Mouse (Mus musculus) lung, embryonic 16.5 days (tissue): Measurements from ENCODE around the gene Rgl1. TPM values are rescaled to one million over a fixed set of nuclear protein-coding genes. Genes with fewer than 3 reads are reported as not detected.

ENCODE experiments used
- ATAC-seq: fragments of 200-750 bp; cut with Nextera tagmentation; 2 replicates; pipeline ENCODE4 v1.8.0; 2017; ENCODE audit warnings: low read depth, mild to moderate bottlenecking, moderate library complexity
- H3K27ac ChIP-seq: fragments of 300-500 bp; sonication (generic); 2 replicates; pipeline ENCODE4 v1.5.1; 2014; ENCODE audit warnings: mild to moderate bottlenecking, control low read depth, low read length
- H3K27me3 ChIP-seq: fragments of 300-500 bp; sonication (generic); 2 replicates; pipeline ENCODE4 v1.6.1; 2014; ENCODE audit warnings: low read depth, low read length, mixed read lengths; ENCODE audit not compliant: control insufficient read depth, insufficient read depth
- H3K36me3 ChIP-seq: fragments of 300-500 bp; sonication (generic); 2 replicates; pipeline ENCODE4 v1.6.1; 2014; ENCODE audit warnings: low read length; ENCODE audit not compliant: control insufficient read depth, insufficient read depth
- H3K4me1 ChIP-seq: fragments of 300-500 bp; sonication (generic); replicated peaks from 2 replicates; pipeline ENCODE4 v1.6.1; 2014; ENCODE audit warnings: low read length, mixed read lengths; ENCODE audit not compliant: control insufficient read depth, insufficient read depth
- H3K4me2 ChIP-seq: fragments of 300-500 bp; sonication (generic); 2 replicates; pipeline ENCODE4 v1.6.1; 2014; ENCODE audit warnings: low read depth, low read length, control low read depth
- H3K4me3 ChIP-seq: fragments of 300-500 bp; sonication (generic); 2 replicates; pipeline ENCODE4 v1.5.1; 2014; ENCODE audit warnings: mild to moderate bottlenecking, low read length, control low read depth
- H3K9ac ChIP-seq: fragments of 300-500 bp; sonication (generic); 2 replicates; pipeline ENCODE4 v1.6.1; 2014; ENCODE audit warnings: low read length, control low read depth
- H3K9me3 ChIP-seq: fragments of 300-500 bp; sonication (generic); 2 replicates; pipeline ENCODE4 v1.6.1; 2016; ENCODE audit warnings: low read length; ENCODE audit not compliant: control insufficient read depth
- WGBS: fragments of 180-500 bp; shearing (Covaris S2); extraction: QIAGEN DNeasy Blood & Tissue Kit; methylation state at CpG from one replicate; pipeline ENCODE4 v1.1.7; 2014; 5-methylcytosine and 5-hydroxymethylcytosine counted together
- polyA plus RNA-seq: library from polyadenylated mRNA; unstranded; fragments of >200 nt; fragmentation: Nextera tagmentation; extraction: Ambion mirVana; gene quantifications from 2 replicates; pipeline ENCODE4 v1.2.1, GENCODE M21; 2015

The Rgl1 gene
- polyA plus RNA-seq, 1 experiment from 2014 or later: 53.4 TPM

GRCm38 (mm10) chr1:152711037-152711436 is 55.1 kb downstream of the Rgl1 start:
- no peaks in the 10 kb centered on the region for H3K4me1 ChIP-seq
- no peak overlapping the region for H3K4me2 ChIP-seq
- H3K27me3 ChIP-seq: no peaks in the 10 kb centered on the region
- WGBS: 89% methylated on average over 4 of the region's 4 CpGs
- no peak overlapping the region for H3K9ac ChIP-seq
- no peak for ATAC-seq
- H3K36me3 ChIP-seq: no peaks in the 10 kb centered on the region
- H3K4me3 ChIP-seq: no peak overlapping the region
- no peaks in the 10 kb centered on the region for H3K9me3 ChIP-seq
- no peak overlapping the region for H3K27ac ChIP-seq

- Histone ChIP-seq H3K27ac (no peak overlapping the region), H3K9me3 (no peaks in the 10 kb centered on the region), H3K4me2 (no peak overlapping the region), H3K4me3 (no peak overlapping the region), H3K27me3 (no peaks in the 10 kb centered on the region), H3K4me1 (peaks cover 6% of the 10 kb centered on the region), H3K9ac (no peak overlapping the region), H3K36me3 (no peaks in the 10 kb centered on the region)
- no peak; the same call in 1 of the 2 replicates for ATAC-seq
- WGBS: 73% methylated on average over 2 of the region's 2 CpGs
Measured at GRCm38 (mm10) chr1:152707560-152707959, 58.6 kb downstream of the Rgl1 start.

GRCm38 (mm10) chr1:152703941-152704340 is 62.2 kb downstream of the Rgl1 start:
- Histone ChIP-seq H3K4me3 (no peak overlapping the region), H3K4me2 (no peak overlapping the region), H3K27ac (no peak overlapping the region), H3K27me3 (no peaks in the 10 kb centered on the region), H3K9me3 (no peaks in the 10 kb centered on the region), H3K36me3 (no peaks in the 10 kb centered on the region), H3K9ac (no peak overlapping the region), H3K4me1 (peaks cover 6% of the 10 kb centered on the region)
- WGBS: 27% methylated on average over 6 of the region's 6 CpGs
- no peak for ATAC-seq

GRCm38 (mm10) chr1:152702920-152703319 is 63.2 kb downstream of the Rgl1 start:
- Histone ChIP-seq H3K27ac (no peak overlapping the region), H3K4me1 (peaks cover 6% of the 10 kb centered on the region)

GRCm38 (mm10) chr1:152701066-152701465 is 65.1 kb downstream of the Rgl1 start:
- no peak overlapping the region for H3K27ac ChIP-seq
- no peaks in the 10 kb centered on the region for H3K36me3 ChIP-seq
- H3K4me2 ChIP-seq: no peak overlapping the region
- WGBS: 71% methylated on average over 5 of the region's 5 CpGs
- no peaks in the 10 kb centered on the region for H3K27me3 ChIP-seq
- peaks cover 6% of the 10 kb centered on the region for H3K4me1 ChIP-seq
- H3K4me3 ChIP-seq: no peak overlapping the region
- no peak for ATAC-seq
- no peaks in the 10 kb centered on the region for H3K9me3 ChIP-seq
- no peak overlapping the region for H3K9ac ChIP-seq

More at GRCm38 (mm10) chr1:152702920-152703319, 63.2 kb downstream of the Rgl1 start:
- Histone ChIP-seq H3K36me3 (no peaks in the 10 kb centered on the region), H3K4me3 (no peak overlapping the region), H3K9ac (no peak overlapping the region), H3K4me2 (no peak overlapping the region), H3K27me3 (no peaks in the 10 kb centered on the region), H3K9me3 (no peaks in the 10 kb centered on the region)
- peak; percentile 47 for ATAC-seq
- WGBS: 42% methylated on average over 6 of the region's 6 CpGs

GRCm38 (mm10) chr1:152697341-152697740 is 68.8 kb downstream of the Rgl1 start:
- Histone ChIP-seq H3K27me3 (no peaks in the 10 kb centered on the region), H3K4me2 (no peak overlapping the region), H3K9ac (no peak overlapping the region), H3K4me1 (peaks cover 2% of the 10 kb centered on the region; the same call in 1 of the 2 replicates), H3K27ac (no peak overlapping the region), H3K4me3 (no peak overlapping the region), H3K36me3 (no peaks in the 10 kb centered on the region), H3K9me3 (no peaks in the 10 kb centered on the region)
- no peak for ATAC-seq
- 41% methylated on average over 3 of the region's 3 CpGs for WGBS

- no peak overlapping the region for H3K9ac ChIP-seq
- no peaks in the 10 kb centered on the region for H3K27me3 ChIP-seq
- no peak overlapping the region for H3K4me2 ChIP-seq
- H3K4me1 ChIP-seq: peaks cover 12% of the 10 kb centered on the region
- H3K27ac ChIP-seq: no peak overlapping the region
- no peaks in the 10 kb centered on the region for H3K36me3 ChIP-seq
- WGBS: 39% methylated on average over 9 of the region's 9 CpGs
- no peak overlapping the region for H3K4me3 ChIP-seq
- no peaks in the 10 kb centered on the region for H3K9me3 ChIP-seq
- ATAC-seq: no peak
Measured at GRCm38 (mm10) chr1:152695491-152695890, 70.7 kb downstream of the Rgl1 start.

- Histone ChIP-seq H3K27me3 (no peaks in the 10 kb centered on the region), H3K27ac (peak overlapping the region; percentile 83), H3K9me3 (no peaks in the 10 kb centered on the region), H3K4me3 (no peak overlapping the region), H3K4me1 (peaks cover 40% of the 10 kb centered on the region), H3K4me2 (no peak overlapping the region), H3K9ac (no peak overlapping the region), H3K36me3 (no peaks in the 10 kb centered on the region)
- ATAC-seq: peak; percentile 82
- 65% methylated on average over 4 of the region's 4 CpGs for WGBS
Measured at GRCm38 (mm10) chr1:152689968-152690367, 76.2 kb downstream of the Rgl1 start.

- Histone ChIP-seq H3K36me3 (no peaks in the 10 kb centered on the region), H3K9ac (peak overlapping the region; percentile 12; the same call in 1 of the 2 replicates), H3K4me3 (no peak overlapping the region), H3K9me3 (no peaks in the 10 kb centered on the region), H3K4me1 (peaks cover 44% of the 10 kb centered on the region), H3K4me2 (peak overlapping the region; percentile 37; the same call in 1 of the 2 replicates), H3K27ac (peak overlapping the region; percentile 80), H3K27me3 (no peaks in the 10 kb centered on the region)
- WGBS: 15% methylated on average over 8 of the region's 8 CpGs
- no peak for ATAC-seq
Measured at GRCm38 (mm10) chr1:152687733-152688181, 78.4 kb downstream of the Rgl1 start.
